Mouse (Mus musculus): ENCODE data around the gene Als2cl. TPM values are rescaled to one million over a fixed set of nuclear protein-coding genes. Genes with fewer than 3 reads are reported as not detected.

The Als2cl gene
- polyA plus RNA-seq, 2 experiments from 2014 or later: 9.8 to 10.3 TPM

- ATAC-seq: no peak
Measured at GRCm38 (mm10) chr9:110920665-110921419, 41.2 kb downstream of the Als2cl start.

DNA sequence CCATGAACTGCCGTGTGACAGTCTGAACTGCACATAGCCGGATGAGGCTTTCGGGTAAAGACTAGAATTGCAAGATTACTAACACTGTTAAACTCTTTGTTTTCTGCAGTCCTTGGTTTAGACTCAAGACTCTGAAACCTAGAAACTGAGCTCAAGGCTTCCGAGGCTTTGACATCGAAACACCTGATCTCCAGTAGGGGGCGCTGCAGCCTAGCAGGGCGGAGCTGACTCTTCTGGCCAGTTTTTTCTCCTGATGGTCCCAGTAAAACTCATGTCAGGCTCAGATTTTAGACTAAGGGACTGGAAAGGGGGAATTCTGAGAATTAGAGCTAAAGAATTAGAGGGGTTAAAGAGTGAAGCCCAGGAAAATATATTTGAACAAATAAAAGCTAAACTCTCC, 43.1 kb downstream of the Als2cl start:
- ATAC-seq: peak; percentile 57

DNA sequence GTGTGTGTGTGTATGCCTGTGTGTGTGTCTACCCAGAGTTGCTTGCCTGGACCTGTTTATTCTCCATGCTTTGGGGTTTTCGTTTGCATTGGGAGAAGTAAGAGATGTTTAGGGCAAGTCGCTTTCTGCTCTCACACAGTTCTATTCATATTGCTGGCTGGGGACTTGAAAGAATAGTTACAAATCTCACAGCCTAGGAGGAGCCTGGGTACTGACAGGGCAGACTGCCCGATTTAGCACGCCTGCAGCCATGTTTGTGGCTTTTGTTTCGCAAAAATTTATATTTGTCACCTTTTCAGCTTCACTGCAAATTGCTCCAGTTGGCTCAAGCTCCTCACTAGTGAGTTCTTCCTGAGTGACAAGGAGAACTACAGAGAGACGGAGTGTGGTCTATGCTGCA, 51.9 kb downstream of the Als2cl start:
- ATAC-seq: no peak

GRCm38 (mm10) chr9:110933850-110934437, 54.3 kb downstream of the Als2cl start:
- ATAC-seq: no peak

DNA sequence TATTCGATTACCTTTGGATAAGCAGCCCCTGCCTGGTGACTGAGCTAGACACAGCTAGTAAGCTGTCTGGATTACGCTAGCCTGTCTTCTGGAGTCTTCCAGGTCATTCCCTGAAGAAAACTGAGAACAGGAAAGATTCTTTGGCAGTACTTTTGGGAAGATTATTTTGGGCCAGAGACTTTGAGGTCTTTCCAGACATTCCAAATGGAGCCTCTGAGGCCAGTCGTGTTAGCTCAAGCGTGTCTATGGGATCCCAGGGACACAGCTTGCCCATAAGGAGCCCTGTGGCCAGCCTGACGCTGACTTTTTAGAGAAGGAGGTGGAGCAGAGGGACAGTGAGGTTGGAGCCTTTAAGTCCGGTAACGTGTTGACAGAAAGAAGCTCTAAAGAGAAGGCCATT, 56.3 kb downstream of the Als2cl start:
- no peak for ATAC-seq

DNA sequence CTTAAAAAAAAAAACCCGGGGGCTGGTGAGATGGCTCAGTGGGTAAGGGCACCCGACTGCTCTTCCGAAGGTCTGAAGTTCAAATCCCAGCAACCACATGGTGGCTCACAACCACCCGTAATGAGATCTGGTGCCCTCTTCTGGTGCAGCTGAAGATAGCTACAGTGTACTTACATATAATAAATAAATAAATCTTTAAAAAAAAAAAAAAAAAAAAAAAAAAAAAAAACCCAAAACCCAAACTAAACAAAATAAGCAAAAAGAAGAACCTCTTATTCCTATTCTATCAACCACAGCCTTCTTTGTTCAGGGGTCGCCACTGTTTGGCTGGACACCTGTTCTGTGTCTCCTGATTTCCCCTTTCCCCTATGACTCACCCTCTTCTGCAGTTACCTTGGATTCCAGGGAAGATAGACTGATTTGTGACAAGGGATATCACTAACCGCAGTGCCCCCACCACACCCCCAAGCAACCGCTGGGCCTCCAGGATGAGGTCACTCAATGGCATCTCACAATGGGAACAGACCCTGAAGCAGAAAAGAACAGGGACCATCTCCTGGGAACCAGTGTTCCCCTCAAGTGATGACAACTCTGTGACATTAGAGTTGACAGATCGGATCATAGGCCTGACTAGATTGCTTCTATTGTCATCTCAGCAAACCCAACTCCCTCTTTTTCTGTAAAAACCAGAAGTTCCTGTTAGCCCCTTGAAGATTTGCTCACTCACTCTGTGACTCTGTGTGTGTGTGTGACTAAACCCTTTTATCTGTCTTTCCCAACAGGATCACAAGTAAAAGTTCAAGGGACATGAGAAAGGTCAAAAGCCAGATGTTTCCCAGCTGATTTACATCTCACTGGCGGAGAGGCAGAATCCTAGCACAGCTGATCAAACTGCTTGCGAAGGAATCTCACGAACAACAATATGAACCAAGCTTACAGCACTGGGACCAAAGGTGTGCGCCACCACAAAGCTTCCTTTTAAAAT, 58.1 kb downstream of the Als2cl start:
- ATAC-seq: no peak

DNA sequence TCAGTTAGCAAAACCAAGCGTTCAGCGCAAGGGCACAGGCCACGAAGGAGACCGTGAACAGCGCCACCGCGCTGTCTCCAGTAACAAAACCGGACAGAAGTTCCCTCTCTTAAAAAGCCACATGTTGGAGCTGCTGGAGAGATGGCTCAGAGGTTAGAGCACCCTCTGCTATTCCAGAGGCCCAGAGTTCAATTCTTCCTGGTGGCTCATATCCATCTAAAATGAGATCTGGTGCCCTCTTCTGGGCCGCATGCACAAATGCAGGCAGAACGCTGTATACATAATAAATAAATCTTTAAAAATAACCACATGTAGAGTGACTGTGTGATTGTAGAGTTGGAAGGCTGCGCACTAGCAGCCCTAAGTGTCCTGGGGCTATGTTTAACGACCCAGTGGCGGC, 64.6 kb downstream of the Als2cl start:
- ATAC-seq: no peak

DNA sequence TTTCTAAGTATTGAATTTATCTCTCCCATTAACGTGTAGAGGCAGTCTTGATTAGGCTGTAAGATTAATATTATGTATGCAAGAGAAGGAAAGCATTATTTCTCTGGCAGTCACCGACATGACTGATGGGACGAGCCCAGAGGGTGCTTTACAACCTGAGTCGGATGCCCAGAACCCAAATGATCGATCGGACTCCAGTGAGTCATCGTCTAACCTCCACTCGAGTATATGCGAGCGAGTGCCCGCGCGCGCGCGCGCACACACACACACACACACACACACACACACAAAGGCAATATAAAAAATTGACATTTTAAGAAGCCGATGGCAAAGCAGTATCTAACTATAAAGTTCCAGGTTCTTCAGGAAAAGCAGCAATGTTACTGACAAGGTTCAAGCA, 65.7 kb downstream of the Als2cl start:
- no peak for ATAC-seq

- ATAC-seq: peak; percentile 10
Measured at GRCm38 (mm10) chr9:110945926-110946325, 66.3 kb downstream of the Als2cl start, which contains the start of gene Tdgf1. Gene Tdgf1 (minus strand): TSS chr9:110946158.

GRCm38 (mm10) chr9:110946548-110947044, 66.9 kb downstream of the Als2cl start:
- ATAC-seq: peak; percentile 99

DNA sequence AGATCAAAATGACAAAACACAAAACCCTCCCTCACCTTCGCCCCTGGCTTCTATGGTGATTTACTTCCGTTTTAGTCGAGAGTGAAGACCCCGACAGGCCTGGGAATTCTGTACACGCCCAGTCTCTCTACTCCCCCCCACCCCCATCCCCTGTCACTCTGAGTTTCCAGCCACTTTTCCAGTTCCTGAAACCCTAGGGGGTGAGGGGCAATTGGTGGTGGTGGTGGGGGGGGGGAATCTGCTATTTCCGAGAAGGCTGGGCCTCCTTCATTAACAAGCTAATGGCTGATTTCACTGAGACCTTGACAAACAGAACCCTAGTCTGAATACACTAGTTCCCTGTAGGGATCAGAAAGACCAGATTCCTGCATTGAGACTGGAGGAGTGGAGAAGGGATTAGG, 67.6 kb downstream of the Als2cl start:
- no peak for ATAC-seq

DNA sequence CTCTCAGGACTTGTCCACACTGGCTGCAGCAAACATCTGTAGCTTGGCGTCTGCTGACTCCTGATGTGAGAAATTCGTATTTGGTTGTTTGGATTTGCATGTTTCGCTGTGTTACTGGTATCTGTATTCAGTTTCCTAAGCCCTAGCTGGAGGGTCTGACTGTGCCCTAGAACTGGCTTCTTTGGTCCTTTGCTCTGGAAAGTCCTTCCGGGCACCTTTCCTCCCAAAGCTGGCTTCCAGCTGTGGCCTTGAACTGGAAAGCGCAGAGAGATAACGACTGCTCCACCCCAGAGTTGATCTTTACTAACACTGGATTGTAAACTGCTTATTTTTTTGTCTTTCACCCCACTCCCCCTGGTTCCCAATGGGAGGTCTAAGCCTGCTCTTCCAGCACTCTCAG, 68.2 kb downstream of the Als2cl start:
- ATAC-seq: no peak

DNA sequence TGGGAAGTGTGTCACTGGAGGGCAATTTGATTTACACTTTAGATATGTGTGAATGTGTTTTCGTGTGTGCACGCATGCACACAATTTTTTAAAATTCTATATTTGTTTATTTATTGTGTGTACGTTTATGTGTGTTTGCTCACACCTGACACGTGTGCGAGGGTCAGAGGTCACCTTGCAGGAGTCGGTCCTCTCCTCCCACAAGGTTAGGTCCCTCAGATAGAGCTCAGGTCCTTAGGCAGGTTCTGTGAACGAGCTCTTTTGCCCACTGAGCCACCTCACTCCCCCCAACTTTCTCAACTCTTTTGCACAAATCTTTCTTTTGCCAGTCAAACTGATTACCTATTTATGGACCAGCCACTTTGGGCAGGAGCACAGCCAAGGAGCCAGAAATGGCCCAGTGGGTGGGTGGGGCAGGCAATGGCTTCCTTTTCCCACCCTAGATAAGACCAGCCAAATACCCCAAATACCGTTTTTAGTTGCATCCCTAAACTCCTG, 69.2 kb downstream of the Als2cl start:
- no peak for ATAC-seq

GRCm38 (mm10) chr9:110950109-110950508, 70.4 kb downstream of the Als2cl start:
- ATAC-seq: no peak

Other genes starting within 250 kb of the Als2cl start
- gene Nbeal2, start 225.7 kb upstream of the Als2cl start, polyA plus RNA-seq (2017; shearing (Covaris generic)): 10 to 100 TPM; 26.4 to 33.4 TPM
- gene Ccdc12, start 223.4 kb upstream of the Als2cl start, polyA plus RNA-seq (2017; shearing (Covaris generic)): 100 to 1,000 TPM; 224 to 285 TPM
- gene Myl3, start 138.0 kb upstream of the Als2cl start, polyA plus RNA-seq (2017; shearing (Covaris generic)): not detected
- not detected for gene Pth1r, start 132.7 kb upstream of the Als2cl start, polyA plus RNA-seq (2017; shearing (Covaris generic))
- not detected for gene Prss42, start 81.7 kb upstream of the Als2cl start, polyA plus RNA-seq (2017; shearing (Covaris generic))
- under 1 TPM in 1 of 2 experiments, not detected in 1; 0.37 TPM for gene Prss44, start 65.9 kb upstream of the Als2cl start, polyA plus RNA-seq (2017; shearing (Covaris generic))
- gene Prss43, start 53.2 kb upstream of the Als2cl start, polyA plus RNA-seq (2017; shearing (Covaris generic)): not detected
- gene Prss45, start 45.3 kb upstream of the Als2cl start, polyA plus RNA-seq (2017; shearing (Covaris generic)): not detected
- gene Prss46, start 35.4 kb upstream of the Als2cl start, polyA plus RNA-seq (2017; shearing (Covaris generic)): not detected
- gene Prss50, start 21.9 kb upstream of the Als2cl start, polyA plus RNA-seq (2017; shearing (Covaris generic)): not detected
- 1 to 10 TPM in 1 of 2 experiments, under 1 TPM in 1; 0.90 to 2.2 TPM for gene Tmie, start 243 bp downstream of the Als2cl start, polyA plus RNA-seq (2017; shearing (Covaris generic))
- gene Fam240a, start 37.0 kb downstream of the Als2cl start, polyA plus RNA-seq (2017; shearing (Covaris generic)): under 1 TPM in 1 of 2 experiments, not detected in 1; 0.95 TPM
- gene Tdgf1, start 66.3 kb downstream of the Als2cl start, polyA plus RNA-seq (2017; shearing (Covaris generic)): 1 to 10 TPM; 2.2 TPM
- under 1 TPM; 0.13 to 0.58 TPM for gene Lrrc2, start 71.7 kb downstream of the Als2cl start, polyA plus RNA-seq (2017; shearing (Covaris generic))
- gene Rtp3, start 110.7 kb downstream of the Als2cl start, polyA plus RNA-seq (2017; shearing (Covaris generic)): not detected
- gene Ltf, start 139.4 kb downstream of the Als2cl start, polyA plus RNA-seq (2017; shearing (Covaris generic)): not detected
- 10 to 100 TPM; 17.6 to 21.9 TPM for gene Ccrl2, start 177.6 kb downstream of the Als2cl start, polyA plus RNA-seq (2017; shearing (Covaris generic))
- 10 to 100 TPM in 1 of 2 experiments, 1 to 10 TPM in 1; 8.3 to 12.2 TPM for gene Lrrfip2, start 237.7 kb downstream of the Als2cl start, polyA plus RNA-seq (2017; shearing (Covaris generic))